ENCODE assay signal across 14 mouse cellular contexts in genomic region chr13:13530913-13531312, GRCm38 (mm10). TPM values are rescaled to one million over a fixed set of nuclear protein-coding genes. Genes with fewer than 3 reads are reported as not detected.
DNase-seq lines count a peak whose midpoint lies in the region.
"Had no signal": no experiment of that assay in that cellular context is flagged by ENCODE, and none has a peak within 500 bp of the region (broad histone marks: within the 10 kb centered on the region; RNA-seq: fewer than 3 reads in every experiment).

No protein-coding gene starts in this region.

- intact Hi-C loops in heart, postnatal 36 days (cut with DNase I) = no loop called here

- DNase-seq in layer of hippocampus, adult 9-11 months = peak; percentile 43
- DNase-seq in layer of hippocampus, adult 11-12 months (ENCODE audit: low spot score) = no peak
- peak; percentile 35 to 57 for DNase-seq in CD8-positive naive resting alpha-beta T cell, adult 2 months (ENCODE audit: low read depth in 2 of 2, low spot score in 2 of 2)
- peak; percentile 61 for DNase-seq in fibroblast of lung, adult 2 months (ENCODE audit: low read depth)
- DNase-seq in thymus, postnatal 14 days = peak; percentile 58
- no peak for DNase-seq in right cerebral cortex, postnatal 10 days (ENCODE audit: low spot score in 2 of 2)
- DNase-seq in left cerebral cortex, adult 18-20 months (ENCODE audit: low spot score in 2 of 2) = no peak
- no peak for DNase-seq in heart, postnatal 36 days
- DNase-seq: adrenal gland, postnatal 36 days; cerebellum, postnatal 25 days; gastrocnemius, postnatal 36 days; kidney, adult 11 months; kidney, postnatal 4 days; right cerebral cortex, postnatal 4 days had no signal

RNA-seq across cellular contexts. Expression of gene Lyst, which starts 59.3 kb away (rescaled TPM):
- total RNA-seq in left cerebral cortex, adult 18-20 months (2021) = 10 to 100 TPM; 51.1 to 58.6 TPM
- 10 to 100 TPM in 1 of 2 experiments, 1 to 10 TPM in 1; 7.4 to 13.1 TPM for total RNA-seq in heart, postnatal 36 days (2021)

Comparison
In these comparisons a context has a peak if more than half of its experiments do, and no peak if none do; other contexts are left out.
1. DNase-seq: peak in layer of hippocampus, adult 9-11 months (single experiment), CD8-positive naive resting alpha-beta T cell, adult 2 months (2 of 2), fibroblast of lung, adult 2 months (single experiment) and thymus, postnatal 14 days (single experiment); none in layer of hippocampus, adult 11-12 months (single experiment), right cerebral cortex, postnatal 10 days (0 of 2), left cerebral cortex, adult 18-20 months (0 of 2) and heart, postnatal 36 days (0 of 2).